Mouse (Mus musculus): Measurements from ENCODE around the gene Dyrk1a.

- TF ChIP-seq ZC3H11A (IDR thresholded peaks at IDR 0.05; ENCODE audit: borderline replicate concordance, low read depth, low read length): no peak
- no peak for TF ChIP-seq ZNF384 (IDR thresholded peaks at IDR 0.05; ENCODE audit: low read depth, low read length)
- no peak for TF ChIP-seq CHD2 (IDR thresholded peaks at IDR 0.05; ENCODE audit: low read depth, low read length)
- TF ChIP-seq HCFC1 (IDR thresholded peaks at IDR 0.05; ENCODE audit: borderline replicate concordance, insufficient read depth, low read length): no peak
Observed at GRCm38 (mm10) chr16:94722936-94723335, 153.1 kb downstream of the Dyrk1a start.
